Mouse (Mus musculus) ES-Bruce4 (cell line): Measurements from ENCODE around the gene Mtor. TPM values are rescaled to one million over a fixed set of nuclear protein-coding genes. Genes with fewer than 3 reads are reported as not detected.

Source experiments
- H3K27ac ChIP-seq: 2 replicates; pipeline ENCODE4 v1.5.1; 2012; ENCODE audit warnings: low read length, inconsistent platforms; ENCODE audit not compliant: insufficient read depth
- H3K27me3 ChIP-seq: 2 replicates; pipeline ENCODE4 v1.6.1; 2012; ENCODE audit warnings: mild to moderate bottlenecking, low read length, inconsistent platforms; ENCODE audit not compliant: control insufficient read depth, poor library complexity, insufficient read depth, severe bottlenecking
- H3K36me3 ChIP-seq: 2 replicates; pipeline ENCODE4 v1.6.1; 2012; ENCODE audit warnings: inconsistent platforms, mild to moderate bottlenecking, low read length, moderate library complexity; ENCODE audit not compliant: control insufficient read depth, poor library complexity, insufficient read depth, severe bottlenecking
- H3K4me1 ChIP-seq: one replicate; pipeline ENCODE4 v1.8.1; 2011; ENCODE audit warnings: low read length; ENCODE audit not compliant: control insufficient read depth, insufficient read depth
- H3K4me3 ChIP-seq: 2 replicates; pipeline ENCODE4 v1.5.1; 2011; ENCODE audit warnings: low read depth, mild to moderate bottlenecking, low read length
- H3K9ac ChIP-seq: 2 replicates; pipeline ENCODE4 v1.6.1; 2012; ENCODE audit warnings: low read depth, mild to moderate bottlenecking, inconsistent platforms; ENCODE audit not compliant: poor library complexity, severe bottlenecking
- H3K9me3 ChIP-seq: replicated peaks from 2 replicates; pipeline ENCODE4 v1.6.1; 2012; ENCODE audit warnings: mild to moderate bottlenecking, low read length, inconsistent platforms; ENCODE audit not compliant: control insufficient read depth, poor library complexity, insufficient read depth, severe bottlenecking
- CTCF ChIP-seq: IDR thresholded peaks from one replicate; pipeline ENCODE4 v1.8.1; 2011; ENCODE audit warnings: low read depth, low read length
- EP300 ChIP-seq: IDR thresholded peaks from 2 replicates; pipeline ENCODE4 v1.6.1; 2011; ENCODE audit warnings: low read depth, low read length; ENCODE audit not compliant: insufficient read depth
- POLR2A ChIP-seq: IDR thresholded peaks from one replicate; pipeline ENCODE4 v1.8.1; 2011; ENCODE audit warnings: low read length; ENCODE audit not compliant: insufficient read depth
- polyA plus RNA-seq: library from polyadenylated mRNA; stranded (reverse); fragments of >200 nt; gene quantifications from 2 replicates; pipeline ENCODE4 v1.2.4, GENCODE M21; 2011; ENCODE audit warnings: low read depth; ENCODE audit not compliant: missing spikeins, insufficient read depth, insufficient read length

Mtor gene
- polyA plus RNA-seq, 1 experiment: 26.0 TPM

DNA sequence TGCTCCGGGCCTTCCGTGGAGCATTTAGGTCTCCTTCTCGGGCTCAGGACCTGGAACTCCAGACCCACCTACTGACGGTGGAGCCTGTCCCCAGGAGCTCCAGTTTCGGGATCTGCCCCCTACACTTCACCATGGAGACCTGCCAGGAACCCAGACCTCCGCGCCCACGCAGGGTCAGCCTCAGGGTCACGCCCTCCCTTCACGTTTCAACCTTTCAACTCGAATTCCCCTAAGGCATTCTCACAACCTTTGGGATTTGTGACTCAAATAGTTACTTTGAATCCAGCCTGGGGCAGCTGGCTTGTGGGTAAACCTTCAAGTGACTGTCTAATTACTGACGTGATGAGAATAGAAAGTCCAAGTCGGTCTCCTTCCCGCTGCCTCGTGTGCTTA, 438 bp downstream of the Mtor start:
- peak overlapping the region; percentile 87 for H3K9ac ChIP-seq
- H3K9me3 ChIP-seq: no peaks in the 10 kb centered on the region
- H3K4me3 ChIP-seq: peak overlapping the region; percentile 84
- peaks cover 1% of the 10 kb centered on the region for H3K4me1 ChIP-seq
- no peak overlapping the region for H3K27ac ChIP-seq
- TF ChIP-seq EP300 (no peak), CTCF (no peak), POLR2A (no peak)
- peaks cover 4% of the 10 kb centered on the region; the same call in 1 of the 2 replicates for H3K36me3 ChIP-seq
- H3K27me3 ChIP-seq: no peaks in the 10 kb centered on the region

DNA sequence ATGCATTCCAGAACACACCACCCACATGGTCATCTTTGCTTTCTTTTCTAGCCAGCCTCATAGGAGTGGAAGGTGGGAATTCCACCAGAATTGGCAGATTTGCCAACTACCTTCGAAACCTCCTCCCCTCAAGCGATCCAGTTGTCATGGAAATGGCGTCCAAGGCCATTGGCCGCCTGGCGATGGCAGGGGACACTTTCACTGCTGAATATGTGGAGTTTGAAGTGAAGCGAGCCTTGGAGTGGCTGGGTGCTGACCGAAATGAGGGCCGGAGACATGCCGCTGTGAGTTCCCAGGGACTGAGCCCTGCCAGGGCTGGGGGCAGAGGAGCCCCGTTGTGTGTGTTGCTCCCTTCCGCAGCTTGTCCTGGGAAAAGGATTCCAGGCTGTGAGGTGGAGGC, 5.3 kb downstream of the Mtor start:
- Histone ChIP-seq H3K9me3 (no peaks in the 10 kb centered on the region), H3K27ac (no peak overlapping the region), H3K36me3 (peaks cover 4% of the 10 kb centered on the region; the same call in 1 of the 2 replicates), H3K4me1 (peaks cover 1% of the 10 kb centered on the region), H3K9ac (no peak overlapping the region), H3K4me3 (no peak overlapping the region), H3K27me3 (no peaks in the 10 kb centered on the region)
- no peak for TF ChIP-seq EP300
- TF ChIP-seq POLR2A: no peak
- TF ChIP-seq CTCF: no peak

DNA sequence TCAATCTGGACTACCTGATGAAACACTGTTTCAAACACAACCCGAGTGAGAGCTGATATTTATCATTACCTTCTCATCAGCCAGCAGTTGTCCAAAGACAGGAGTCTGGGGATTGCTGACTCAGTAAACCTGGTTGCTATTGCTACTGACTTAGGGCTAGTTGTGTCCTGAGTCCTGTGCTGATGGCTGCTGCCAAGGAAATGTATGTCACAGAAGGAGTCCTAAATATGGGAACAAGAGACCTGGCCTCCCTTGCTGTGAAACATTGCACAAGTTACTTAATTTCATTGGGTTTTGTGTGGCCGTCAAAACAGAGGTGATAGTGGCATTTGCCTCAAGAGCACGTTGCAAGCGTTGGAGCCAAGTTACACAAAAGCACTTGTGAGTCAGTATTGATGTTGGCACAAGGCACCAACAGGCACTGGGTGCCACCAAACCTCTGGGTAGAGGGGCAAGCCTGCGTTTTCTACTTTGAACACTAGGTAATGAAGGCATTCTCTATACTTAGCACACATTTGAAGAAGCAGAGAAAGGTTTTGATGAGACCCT, 7.1 kb downstream of the Mtor start:
- H3K27me3 ChIP-seq: no peaks in the 10 kb centered on the region
- H3K9me3 ChIP-seq: no peaks in the 10 kb centered on the region
- H3K4me3 ChIP-seq: no peak overlapping the region
- H3K36me3 ChIP-seq: peaks cover 4% of the 10 kb centered on the region; the same call in 1 of the 2 replicates
- no peaks in the 10 kb centered on the region for H3K4me1 ChIP-seq
- H3K27ac ChIP-seq: no peak overlapping the region
- H3K9ac ChIP-seq: no peak overlapping the region
- no peak for TF ChIP-seq CTCF
- TF ChIP-seq EP300: no peak
- TF ChIP-seq POLR2A: no peak

- H3K4me3 ChIP-seq: no peak overlapping the region
- no peak for TF ChIP-seq CTCF
- no peak for TF ChIP-seq EP300
- TF ChIP-seq POLR2A: no peak
- H3K9me3 ChIP-seq: no peaks in the 10 kb centered on the region
- no peaks in the 10 kb centered on the region for H3K27me3 ChIP-seq
- no peaks in the 10 kb centered on the region for H3K4me1 ChIP-seq
- H3K36me3 ChIP-seq: peaks cover 7% of the 10 kb centered on the region
- H3K9ac ChIP-seq: no peak overlapping the region
- no peak overlapping the region for H3K27ac ChIP-seq
These were observed 12.4 kb downstream of the Mtor start for GRCm38 (mm10) chr4:148460656-148461284.

DNA sequence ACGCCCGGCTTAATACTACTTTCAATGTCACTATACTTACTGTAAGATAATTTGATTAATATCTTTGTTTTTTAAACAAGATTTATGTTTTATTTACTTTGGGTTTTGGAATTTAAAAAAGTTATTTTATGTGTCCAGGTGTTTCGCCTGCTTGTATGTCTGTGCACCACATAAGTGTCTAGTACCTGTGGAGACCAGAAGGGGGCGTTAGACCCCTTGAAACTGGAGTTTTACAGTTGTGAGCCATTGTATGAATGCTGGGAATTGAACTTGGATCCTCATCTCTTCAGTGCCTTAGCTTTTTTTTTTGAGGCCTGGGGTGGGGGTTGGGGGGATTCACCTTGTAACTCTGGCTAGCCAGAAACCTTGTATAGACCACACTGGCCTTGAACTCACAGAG, 13.4 kb downstream of the Mtor start:
- Histone ChIP-seq H3K9ac (no peak overlapping the region), H3K4me1 (no peaks in the 10 kb centered on the region), H3K27me3 (no peaks in the 10 kb centered on the region), H3K4me3 (no peak overlapping the region), H3K36me3 (peaks cover 7% of the 10 kb centered on the region), H3K9me3 (no peaks in the 10 kb centered on the region), H3K27ac (no peak overlapping the region)
- TF ChIP-seq POLR2A: no peak
- no peak for TF ChIP-seq CTCF
- no peak for TF ChIP-seq EP300

DNA sequence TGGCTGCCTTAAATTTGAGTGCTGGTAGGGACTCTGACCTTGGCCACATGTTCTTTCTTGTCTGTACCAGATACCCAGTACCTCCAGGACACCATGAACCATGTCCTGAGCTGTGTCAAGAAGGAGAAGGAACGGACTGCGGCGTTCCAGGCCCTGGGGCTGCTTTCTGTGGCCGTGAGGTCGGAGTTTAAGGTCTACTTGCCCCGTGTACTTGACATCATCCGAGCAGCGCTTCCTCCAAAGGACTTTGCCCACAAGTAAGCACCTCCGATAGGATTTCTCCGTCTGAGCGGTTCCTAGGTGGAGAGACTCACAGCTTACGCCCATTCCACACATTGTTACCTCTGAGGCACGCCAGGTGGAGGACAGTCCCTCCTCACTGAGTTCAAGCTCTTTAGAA, 14.3 kb downstream of the Mtor start:
- Histone ChIP-seq H3K4me1 (no peaks in the 10 kb centered on the region), H3K4me3 (no peak overlapping the region), H3K27me3 (no peaks in the 10 kb centered on the region), H3K9ac (no peak overlapping the region), H3K36me3 (peaks cover 7% of the 10 kb centered on the region), H3K27ac (no peak overlapping the region), H3K9me3 (no peaks in the 10 kb centered on the region)
- no peak for TF ChIP-seq CTCF
- TF ChIP-seq POLR2A: no peak
- TF ChIP-seq EP300: no peak
